Comparison of ENCODE assay signal across 9 mouse cellular contexts in the genomic region with DNA sequence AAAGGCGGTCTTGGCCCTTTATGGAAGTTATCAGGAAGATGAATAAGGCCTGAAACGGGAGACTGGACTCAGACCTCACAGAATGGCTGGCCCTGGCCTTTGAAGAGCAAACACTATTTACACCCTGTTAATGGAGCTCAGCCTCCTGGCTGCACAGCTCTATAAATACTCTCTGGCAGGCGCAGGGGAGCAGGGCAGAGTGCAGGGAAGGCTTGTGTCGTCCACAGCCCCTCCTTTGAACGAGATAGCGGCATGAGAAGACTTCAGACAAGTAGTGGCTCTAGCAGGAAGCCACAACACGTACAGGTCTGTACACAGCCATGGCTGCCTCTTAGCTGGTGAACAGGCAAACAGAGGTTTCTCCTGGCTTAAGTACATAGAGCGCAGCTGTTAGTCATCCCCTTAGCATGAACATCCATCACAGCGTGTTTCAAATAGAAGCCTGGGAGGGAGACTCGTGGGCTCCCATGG.
DNase-seq lines count a peak whose midpoint lies in the region; ATAC-seq and TF ChIP-seq lines count a peak whose summit lies in the region.
"Had no signal": no experiment of that assay in that cellular context is flagged by ENCODE, and none has a peak within 500 bp of the region (broad histone marks: within the 10 kb centered on the region; RNA-seq: fewer than 3 reads in every experiment).

No protein-coding gene starts in this region.

- H3K9me3 ChIP-seq in lung, embryonic 16.5 days (ENCODE audit: control insufficient read depth, low read length): no peaks in the 10 kb centered on the region
- H3K9me3 ChIP-seq in hindbrain, postnatal 0 days (ENCODE audit: low read length): no peaks in the 10 kb centered on the region
- H3K9me3 ChIP-seq in stomach, embryonic 14.5 days (ENCODE audit: control insufficient read depth, low read depth, low read length): no peaks in the 10 kb centered on the region
- H3K9me3 ChIP-seq in liver, postnatal 0 days (ENCODE audit: low read length): no peaks in the 10 kb centered on the region
- H3K9me3 ChIP-seq: liver, embryonic 13.5 days had no signal

- no peak overlapping the region for H3K4me3 ChIP-seq in lung, embryonic 16.5 days (ENCODE audit: low read length)
- H3K4me3 ChIP-seq in hindbrain, postnatal 0 days (ENCODE audit: low read length): no peak overlapping the region
- H3K4me3 ChIP-seq in stomach, embryonic 14.5 days (ENCODE audit: low read depth, low read length): no peak overlapping the region
- H3K4me3 ChIP-seq in liver, postnatal 0 days (ENCODE audit: low read depth, low read length): no peak overlapping the region
- H3K4me3 ChIP-seq: liver, embryonic 13.5 days had no signal

- peaks cover 15% of the 10 kb centered on the region for H3K4me1 ChIP-seq in lung, embryonic 16.5 days (replicated peaks; ENCODE audit: control insufficient read depth, insufficient read depth, low read length)
- H3K4me1 ChIP-seq in hindbrain, postnatal 0 days (ENCODE audit: insufficient read depth, low read length): no peaks in the 10 kb centered on the region
- H3K4me1 ChIP-seq in stomach, embryonic 14.5 days (ENCODE audit: control insufficient read depth, insufficient read depth, low read length): peaks cover 39% of the 10 kb centered on the region
- peaks cover 6% of the 10 kb centered on the region for H3K4me1 ChIP-seq in liver, postnatal 0 days (ENCODE audit: insufficient read depth)
- H3K4me1 ChIP-seq: liver, embryonic 13.5 days had no signal

- no peaks in the 10 kb centered on the region; the same call in 1 of the 2 replicates for H3K27me3 ChIP-seq in lung, embryonic 16.5 days (ENCODE audit: control insufficient read depth, insufficient read depth, low read depth, low read length)
- no peaks in the 10 kb centered on the region for H3K27me3 ChIP-seq in hindbrain, postnatal 0 days (ENCODE audit: insufficient read depth, low read length)
- H3K27me3 ChIP-seq in stomach, embryonic 14.5 days (ENCODE audit: control insufficient read depth, insufficient read depth, low read length): no peaks in the 10 kb centered on the region
- H3K27me3 ChIP-seq in liver, postnatal 0 days (ENCODE audit: insufficient read depth, low read length): no peaks in the 10 kb centered on the region
- H3K27me3 ChIP-seq: liver, embryonic 13.5 days had no signal

- no peak for TF ChIP-seq EP300 in liver, postnatal 0 days (IDR thresholded peaks at IDR 0.05; ENCODE audit: low read depth)

- H3K4me2 ChIP-seq in lung, embryonic 16.5 days (ENCODE audit: low read depth, low read length): 0 out of 2 replicates have a peak overlapping the region, but pooled peaks have one; percentile 14
- no peak overlapping the region for H3K4me2 ChIP-seq in hindbrain, postnatal 0 days (ENCODE audit: low read depth, low read length)
- peak overlapping the region; percentile 2; the same call in 1 of the 2 replicates for H3K4me2 ChIP-seq in stomach, embryonic 14.5 days (replicated peaks; ENCODE audit: low read depth, low read length)
- H3K4me2 ChIP-seq in liver, postnatal 0 days (ENCODE audit: low read depth, low read length): no peak overlapping the region
- H3K4me2 ChIP-seq: liver, embryonic 13.5 days had no signal

- WGBS in lung, embryonic 16.5 days: 11% methylated on average over 10 of the region's 10 CpGs
- WGBS in hindbrain, postnatal 0 days: 33% methylated on average over 10 of the region's 10 CpGs
- WGBS in stomach, embryonic 14.5 days: 10% methylated on average over 10 of the region's 10 CpGs
- WGBS in liver, postnatal 0 days (ENCODE audit: insufficient replicate concordance): 45% methylated on average over 10 of the region's 10 CpGs

- H3K27ac ChIP-seq in lung, embryonic 16.5 days (ENCODE audit: low read length): peak overlapping the region; percentile 37; the same call in 1 of the 2 replicates
- peak overlapping the region; percentile 17; the same call in 1 of the 2 replicates for H3K27ac ChIP-seq in hindbrain, postnatal 0 days
- H3K27ac ChIP-seq in stomach, embryonic 14.5 days (ENCODE audit: low read length): peak overlapping the region; percentile 92
- no peak overlapping the region for H3K27ac ChIP-seq in liver, postnatal 0 days (ENCODE audit: low read depth)
- H3K27ac ChIP-seq: liver, embryonic 13.5 days had no signal

- no peaks in the 10 kb centered on the region for H3K36me3 ChIP-seq in lung, embryonic 16.5 days (ENCODE audit: control insufficient read depth, insufficient read depth, low read length)
- no peaks in the 10 kb centered on the region for H3K36me3 ChIP-seq in hindbrain, postnatal 0 days (ENCODE audit: insufficient read depth, low read length)
- no peaks in the 10 kb centered on the region for H3K36me3 ChIP-seq in stomach, embryonic 14.5 days (ENCODE audit: control insufficient read depth, insufficient read depth, low read length)
- no peaks in the 10 kb centered on the region for H3K36me3 ChIP-seq in liver, postnatal 0 days (replicated peaks; ENCODE audit: insufficient read depth, low read length)
- H3K36me3 ChIP-seq: liver, embryonic 13.5 days had no signal

- ATAC-seq in lung, embryonic 16.5 days (ENCODE audit: low read depth): peak; percentile 62
- ATAC-seq in hindbrain, postnatal 0 days: no peak
- ATAC-seq in stomach, embryonic 14.5 days (ENCODE audit: insufficient number of reproducible peaks, insufficient read depth, low FRiP score, low read depth): peak; percentile 81
- ATAC-seq in liver, postnatal 0 days: no peak

- H3K9ac ChIP-seq in lung, embryonic 16.5 days (ENCODE audit: low read length): no peak overlapping the region; the same call in none of the 2 replicates
- H3K9ac ChIP-seq in hindbrain, postnatal 0 days (replicated peaks; ENCODE audit: low read length): no peak overlapping the region
- H3K9ac ChIP-seq in stomach, embryonic 14.5 days (replicated peaks; ENCODE audit: low read depth, low read length): no peak overlapping the region
- H3K9ac ChIP-seq in liver, postnatal 0 days (replicated peaks): no peak overlapping the region
- H3K9ac ChIP-seq: liver, embryonic 13.5 days had no signal

- TF ChIP-seq CTCF in hindbrain, postnatal 0 days (IDR thresholded peaks at IDR 0.05; ENCODE audit: low read depth): no peak
- no peak for TF ChIP-seq CTCF in liver, postnatal 0 days (IDR thresholded peaks at IDR 0.05; ENCODE audit: low read depth)

- DNase-seq in adrenal gland, adult 2 months: peak; percentile 43
- DNase-seq in adrenal gland, postnatal 4 days (ENCODE audit: low spot score in 2 of 2): no peak
- DNase-seq in lung, adult 18-20 months: no peak
- peak; percentile 31 for DNase-seq in hindbrain, postnatal 0 days (ENCODE audit: low spot score)
- no peak for DNase-seq in liver, postnatal 0 days
- DNase-seq in layer of hippocampus, adult 9-11 months: no peak
- DNase-seq: liver, embryonic 13.5 days had no signal

Comparison
In these comparisons a context has a peak if more than half of its experiments do, and no peak if none do; other contexts are left out.
1. DNase-seq: peak in adrenal gland, adult 2 months (single experiment) and hindbrain, postnatal 0 days (single experiment); none in adrenal gland, postnatal 4 days (0 of 2), lung, adult 18-20 months (0 of 2), liver, postnatal 0 days (single experiment) and layer of hippocampus, adult 9-11 months (single experiment).
2. ATAC-seq: peak in lung, embryonic 16.5 days (single experiment) and stomach, embryonic 14.5 days (single experiment); none in hindbrain, postnatal 0 days (single experiment) and liver, postnatal 0 days (single experiment).
3. H3K4me2 ChIP-seq: peak in lung, embryonic 16.5 days (single experiment) and stomach, embryonic 14.5 days (single experiment); none in hindbrain, postnatal 0 days (single experiment) and liver, postnatal 0 days (single experiment).